Mouse (Mus musculus) megakaryocyte progenitor cell, adult 5-6 weeks (primary cell): ENCODE results near the gene Rasl11a. TPM values are rescaled to one million over a fixed set of nuclear protein-coding genes. Genes with fewer than 3 reads are reported as not detected.

Source experiments
- ATAC-seq: replicated peaks from 2 replicates; pipeline ENCODE4 v1.8.0; 2016; ENCODE audit warnings: mild to moderate bottlenecking, moderate TSS enrichment, inconsistent platforms; ENCODE audit not compliant: poor library complexity
- total RNA-seq, 2 experiments: library from RNA; stranded (forward) in 1 of 2; stranded (reverse) in 1 of 2; fragments of 157-497, 149-512 nt in 1 of 2; fragments of 200-1000 nt in 1 of 2; gene quantifications; 2 replicates each; pipeline versions ENCODE4 v1.2.3 to v1.2.4; 2015 to 2017

Rasl11a gene
- 0.47 TPM in 1 of 2 replicates, not detected in the other for total RNA-seq (2015)
- total RNA-seq (2017) = not detected in 2 replicates

GRCm38 (mm10) chr5:146844945-146845365, at the start of gene Rasl11a:
Rasl11a (plus strand) TSS chr5:146845071.
- peak; percentile 85 for ATAC-seq

GRCm38 (mm10) chr5:146795728-146796127, 49.1 kb upstream of the Rasl11a start:
- ATAC-seq = no peak

GRCm38 (mm10) chr5:146798031-146798430, 46.8 kb upstream of the Rasl11a start:
- ATAC-seq = no peak

DNA sequence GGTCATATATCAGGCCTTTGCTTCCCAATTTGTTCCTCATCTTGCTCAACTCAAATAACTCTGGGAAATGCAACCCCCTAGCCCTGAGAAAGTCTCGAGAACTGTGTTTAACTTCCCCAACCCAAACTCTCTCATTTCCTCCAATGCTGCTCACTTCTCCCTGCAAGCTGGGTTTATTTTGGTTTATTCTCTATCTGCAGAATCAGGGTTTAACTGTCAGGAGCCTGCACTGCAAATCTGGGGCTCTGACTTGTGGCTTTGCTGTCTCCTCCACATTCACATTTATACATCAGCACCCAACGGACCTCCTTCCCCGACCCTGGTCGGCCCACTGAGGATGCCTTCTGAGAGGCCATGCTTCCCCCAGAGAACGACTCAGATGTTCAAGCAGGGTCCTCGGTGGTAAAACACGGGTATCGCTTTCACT, 38.9 kb upstream of the Rasl11a start:
- peak; percentile 76 for ATAC-seq

- no peak for ATAC-seq
Observed at GRCm38 (mm10) chr5:146809951-146810350, 34.9 kb upstream of the Rasl11a start.

- no peak for ATAC-seq
Observed at GRCm38 (mm10) chr5:146812866-146813265, 32.0 kb upstream of the Rasl11a start.

- no peak for ATAC-seq
Observed at GRCm38 (mm10) chr5:146813421-146813820, 31.4 kb upstream of the Rasl11a start.

GRCm38 (mm10) chr5:146815394-146815793, 29.5 kb upstream of the Rasl11a start:
- ATAC-seq = no peak

- no peak for ATAC-seq
Observed at GRCm38 (mm10) chr5:146817583-146817982, 27.3 kb upstream of the Rasl11a start.

DNA sequence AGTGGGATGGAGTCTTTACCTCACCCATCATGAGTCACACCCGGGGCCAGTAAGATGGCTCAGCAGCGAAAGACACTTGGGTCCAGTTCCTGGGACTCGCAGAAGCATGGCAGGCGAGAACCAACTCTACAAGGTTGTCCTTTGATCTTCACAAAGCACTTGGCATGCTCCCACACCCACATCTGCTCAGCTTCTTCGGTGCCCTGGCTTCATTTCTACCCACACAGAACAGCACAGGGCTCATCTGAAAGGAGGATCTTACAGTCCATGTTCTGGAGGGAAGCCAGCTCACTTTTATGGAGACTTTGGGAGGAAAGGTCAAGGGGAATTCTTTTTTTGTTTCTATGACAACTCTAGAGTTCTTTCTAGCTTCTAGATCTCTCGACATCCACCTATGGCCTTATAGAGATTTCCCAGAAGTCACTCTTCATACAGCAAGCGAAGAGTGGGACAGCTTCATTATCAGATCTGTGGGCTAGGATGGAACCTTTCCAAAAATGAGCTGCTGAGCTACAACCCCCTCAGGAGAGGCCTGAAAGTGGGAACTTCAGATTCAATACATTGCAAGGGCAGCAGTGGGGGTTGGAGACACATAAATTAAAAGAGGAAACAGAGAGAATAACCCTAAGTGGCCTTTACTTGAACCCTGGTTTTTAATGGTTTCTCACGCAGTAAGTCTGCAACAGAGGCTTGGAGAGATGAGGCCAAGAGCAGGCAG, 25.8 kb upstream of the Rasl11a start:
- ATAC-seq = peak; percentile 51

DNA sequence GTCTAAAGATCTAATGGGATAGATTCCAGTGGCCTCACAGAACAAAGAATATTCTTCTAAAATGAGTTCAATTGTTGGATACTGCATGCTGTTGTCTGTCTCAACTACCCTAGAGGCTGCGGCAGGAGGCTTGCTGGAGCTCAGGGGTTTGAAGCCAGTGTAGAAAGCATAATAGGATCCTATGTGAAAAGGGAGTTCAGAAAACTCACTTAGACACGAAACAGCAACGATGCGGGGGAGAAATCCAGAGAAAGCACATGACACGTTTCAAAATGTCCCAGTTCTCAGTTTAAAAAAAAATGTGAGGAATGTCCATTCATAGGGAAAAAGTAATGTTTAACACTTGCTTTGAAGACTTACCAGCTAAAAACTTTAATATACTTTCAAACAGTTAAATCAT, 21.9 kb upstream of the Rasl11a start:
- no peak for ATAC-seq

GRCm38 (mm10) chr5:146829528-146829927, 15.3 kb upstream of the Rasl11a start:
- peak; percentile 64 for ATAC-seq

GRCm38 (mm10) chr5:146832435-146832768, 12.5 kb upstream of the Rasl11a start:
- ATAC-seq = no peak

- ATAC-seq = peak; percentile 77
Observed at GRCm38 (mm10) chr5:146832769-146833448, 12.0 kb upstream of the Rasl11a start, which contains the start of gene Rpl21. Rpl21 (plus strand) TSS chr5:146832890.

- no peak for ATAC-seq
Observed at GRCm38 (mm10) chr5:146833673-146834201, 11.1 kb upstream of the Rasl11a start.

- ATAC-seq = no peak
Observed at GRCm38 (mm10) chr5:146834959-146835358, 9.9 kb upstream of the Rasl11a start.

GRCm38 (mm10) chr5:146837967-146838720, 6.7 kb upstream of the Rasl11a start:
- ATAC-seq = no peak

DNA sequence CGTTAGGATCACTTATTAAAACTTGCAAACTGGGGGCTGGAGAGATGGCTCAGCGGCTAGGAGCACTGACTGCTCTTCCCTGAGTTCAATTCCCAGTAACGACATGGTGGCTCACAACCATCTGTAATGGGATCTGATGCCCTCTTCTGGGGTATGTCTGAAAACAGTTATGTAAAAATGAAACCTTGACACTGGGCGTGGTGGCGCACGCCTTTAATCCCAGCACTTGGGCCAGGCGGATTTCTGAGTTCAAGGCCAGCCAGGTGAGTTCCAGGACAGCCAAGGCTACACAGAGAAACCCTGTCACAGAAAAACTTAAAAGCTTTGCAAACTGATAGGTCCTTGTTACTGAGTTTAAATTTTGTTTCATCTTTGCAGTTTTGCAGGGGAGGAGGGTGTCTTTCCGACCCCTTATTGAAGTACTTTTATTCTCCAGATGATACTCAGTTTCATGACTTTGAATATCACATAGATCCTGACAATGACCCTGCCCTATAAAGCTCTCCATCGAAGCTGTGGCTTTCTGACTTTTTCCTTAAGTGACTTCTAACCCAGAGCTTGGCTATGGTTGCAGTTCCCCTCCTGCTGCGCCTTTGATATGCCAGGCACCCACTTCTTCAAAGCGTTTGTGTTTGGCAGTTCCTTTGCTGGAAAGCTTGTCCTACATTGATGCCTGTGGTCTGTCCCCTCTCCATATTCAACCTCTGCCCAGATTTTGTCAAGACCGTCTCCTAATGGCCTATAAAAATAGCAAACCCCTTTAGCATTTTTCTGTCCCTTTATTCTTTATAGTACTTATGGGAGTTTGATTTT, 5.8 kb upstream of the Rasl11a start:
- no peak for ATAC-seq

DNA sequence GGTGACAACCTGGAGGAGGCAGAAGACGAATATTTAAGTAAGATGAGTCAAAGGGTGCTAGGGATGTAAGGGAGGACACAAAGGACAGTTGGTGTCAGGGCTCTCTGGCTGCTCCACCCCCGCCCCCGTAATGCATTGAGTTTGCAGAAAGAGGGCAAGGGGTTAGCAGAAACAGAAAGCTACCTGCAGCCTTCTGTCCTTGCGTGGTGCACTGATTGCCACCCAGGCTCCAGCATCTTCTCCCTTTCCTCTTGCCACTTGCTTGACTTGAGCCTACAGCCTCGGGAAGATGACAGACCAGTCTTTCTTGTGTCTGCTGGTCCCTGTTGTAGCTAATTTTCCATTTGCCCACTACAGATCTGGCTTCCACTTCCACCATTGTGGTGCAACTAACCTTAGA, 5.1 kb upstream of the Rasl11a start:
- ATAC-seq = no peak

GRCm38 (mm10) chr5:146840422-146840821, 4.4 kb upstream of the Rasl11a start:
- no peak for ATAC-seq
